Comparison of ENCODE assay signal across 17 mouse cellular contexts in genomic region chr5:91818800-91819199, GRCm38 (mm10).
DNase-seq lines count a peak whose midpoint lies in the region; ATAC-seq and TF ChIP-seq lines count a peak whose summit lies in the region.
"Had no signal": no experiment of that assay in that cellular context is flagged by ENCODE, and none has a peak within 500 bp of the region (broad histone marks: within the 10 kb centered on the region; RNA-seq: fewer than 3 reads in every experiment).

No protein-coding gene starts in this region.

- no peak for TF ChIP-seq CTCF in Patski (IDR thresholded peaks at IDR 0.05)

- intact Hi-C loops in heart, postnatal 36 days (cut with DNase I): loop anchor here (10.0 kb wide), 1 partner anchor 944 kb away; no protein-coding TSS in a partner anchor

- no peak for ATAC-seq in Patski
- ATAC-seq in forebrain, embryonic 16.5 days: peak; percentile 73
- ATAC-seq in midbrain, embryonic 16.5 days: peak; percentile 85

- H3K27me3 ChIP-seq in Patski: no peaks in the 10 kb centered on the region
- no peaks in the 10 kb centered on the region for H3K27me3 ChIP-seq in forebrain, embryonic 16.5 days (replicated peaks; ENCODE audit: control insufficient read depth, insufficient read depth, low read length)
- no peaks in the 10 kb centered on the region for H3K27me3 ChIP-seq in midbrain, embryonic 16.5 days (ENCODE audit: control insufficient read depth, insufficient read depth, low read depth, low read length)
- H3K27me3 ChIP-seq: limb, embryonic 15.5 days had no signal

- H3K36me3 ChIP-seq in forebrain, embryonic 16.5 days (ENCODE audit: control insufficient read depth, insufficient read depth): no peaks in the 10 kb centered on the region
- no peaks in the 10 kb centered on the region for H3K36me3 ChIP-seq in midbrain, embryonic 16.5 days (ENCODE audit: control insufficient read depth, insufficient read depth, low read length)
- H3K36me3 ChIP-seq: limb, embryonic 15.5 days had no signal

- CTCF ChIA-PET in Patski (lab: Charles Lee): no interaction called here

- in situ Hi-C loops in Patski (cut with MboI; ENCODE audit: low pct_unique_long_range_greater_than_20kb): no loop called here

- peaks cover 9% of the 10 kb centered on the region for H3K4me1 ChIP-seq in forebrain, embryonic 16.5 days (replicated peaks; ENCODE audit: control insufficient read depth, insufficient read depth, low read length)
- H3K4me1 ChIP-seq in midbrain, embryonic 16.5 days (ENCODE audit: control insufficient read depth, insufficient read depth, low read length): peaks cover 2% of the 10 kb centered on the region; the same call in 1 of the 2 replicates

- H3K4me3 ChIP-seq in forebrain, embryonic 16.5 days (replicated peaks; ENCODE audit: low read length): no peak overlapping the region
- H3K4me3 ChIP-seq in midbrain, embryonic 16.5 days (ENCODE audit: low read depth, low read length): no peak overlapping the region
- H3K4me3 ChIP-seq: gastrocnemius, adult 2 months; left cerebral cortex, adult 2 months; limb, embryonic 15.5 days; myocyte had no signal

- POLR2A ChIA-PET in Patski (lab: Charles Lee): no interaction called here

- peak; percentile 21 to 39 for DNase-seq in cerebellum, postnatal 14 days
- DNase-seq in cerebellum, postnatal 36 days: no peak
- DNase-seq in Patski (ENCODE audit: low read depth, low spot score): peak; percentile 81
- DNase-seq in right cerebral cortex, postnatal 25 days: no peak
- DNase-seq in adrenal gland, adult 2 months: no peak
- DNase-seq in heart, postnatal 36 days: no peak
- DNase-seq: adrenal gland, postnatal 25 days; gastrocnemius, adult 2 months; heart, postnatal 14 days; kidney, adult 11 months; lung, adult 18-20 months; thymus, postnatal 36 days had no signal

- 5% methylated on average over 12 of the region's 12 CpGs for WGBS in forebrain, embryonic 16.5 days
- WGBS in midbrain, embryonic 16.5 days: 7% methylated on average over 12 of the region's 12 CpGs

- H3K27ac ChIP-seq in forebrain, embryonic 16.5 days (ENCODE audit: low read length): no peak overlapping the region
- peak overlapping the region; percentile 36; the same call in 1 of the 2 replicates for H3K27ac ChIP-seq in midbrain, embryonic 16.5 days (ENCODE audit: low read length)
- H3K27ac ChIP-seq: gastrocnemius, adult 2 months; left cerebral cortex, adult 2 months; limb, embryonic 15.5 days had no signal

- H3K9ac ChIP-seq in forebrain, embryonic 16.5 days (replicated peaks; ENCODE audit: low read depth, low read length): no peak overlapping the region; the same call in 1 of the 2 replicates
- H3K9ac ChIP-seq in midbrain, embryonic 16.5 days (ENCODE audit: low read depth, low read length): no peak overlapping the region
- H3K9ac ChIP-seq: limb, embryonic 15.5 days had no signal

- no peaks in the 10 kb centered on the region for H3K9me3 ChIP-seq in forebrain, embryonic 16.5 days (ENCODE audit: control insufficient read depth, low read length)
- no peaks in the 10 kb centered on the region for H3K9me3 ChIP-seq in midbrain, embryonic 16.5 days (replicated peaks; ENCODE audit: control insufficient read depth, low read length, poor library complexity, severe bottlenecking)
- H3K9me3 ChIP-seq: limb, embryonic 15.5 days had no signal

- peak overlapping the region; percentile 39 for H3K4me2 ChIP-seq in forebrain, embryonic 16.5 days (ENCODE audit: low read length)
- H3K4me2 ChIP-seq in midbrain, embryonic 16.5 days (ENCODE audit: low read length): peak overlapping the region; percentile 4
- H3K4me2 ChIP-seq: limb, embryonic 15.5 days had no signal

Comparison
In these comparisons a context has a peak if more than half of its experiments do, and no peak if none do; other contexts are left out.
1. DNase-seq: peak in cerebellum, postnatal 14 days (2 of 2) and Patski (single experiment); none in cerebellum, postnatal 36 days (0 of 2), right cerebral cortex, postnatal 25 days (single experiment), adrenal gland, adult 2 months (single experiment) and heart, postnatal 36 days (0 of 2).